Mouse (Mus musculus): ENCODE results near the gene Crcp.

The Crcp gene

DNA sequence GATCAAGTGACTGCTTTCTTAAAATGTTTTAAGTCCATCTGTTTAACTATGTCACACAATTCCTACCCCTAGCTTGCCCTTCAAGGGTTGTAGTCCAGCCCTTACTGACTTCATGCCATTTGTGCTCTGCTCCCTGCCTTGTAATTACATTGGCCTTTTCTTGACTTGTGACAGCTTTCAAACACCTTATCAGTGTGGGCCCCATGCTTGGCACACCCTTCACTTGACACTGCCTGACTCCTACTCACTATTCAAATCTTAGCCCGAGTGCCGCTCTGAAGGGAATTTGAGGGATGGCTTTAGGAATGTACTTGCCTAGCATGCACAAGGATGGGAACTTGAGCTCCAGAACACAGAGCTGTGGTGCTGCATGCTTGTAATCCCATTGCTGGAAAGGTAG lies 68.7 kb downstream of the Crcp start:
- DNase-seq, result no peak

DNA sequence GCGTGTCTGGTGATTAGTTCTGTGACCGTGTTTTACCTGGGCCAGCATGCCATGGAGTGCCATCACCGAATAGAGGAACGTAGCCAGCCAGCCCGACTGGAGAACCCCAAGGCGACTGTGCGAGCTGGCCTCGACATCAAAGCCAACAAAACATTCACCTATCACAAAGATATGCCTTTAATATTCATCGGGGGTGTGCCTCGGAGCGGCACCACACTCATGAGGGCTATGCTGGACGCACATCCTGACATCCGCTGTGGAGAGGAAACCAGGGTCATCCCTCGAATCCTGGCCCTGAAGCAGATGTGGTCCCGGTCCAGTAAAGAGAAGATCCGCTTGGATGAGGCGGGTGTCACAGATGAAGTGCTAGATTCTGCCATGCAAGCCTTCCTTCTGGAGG lies 72.6 kb downstream of the Crcp start:
- DNase-seq, result no peak

DNA sequence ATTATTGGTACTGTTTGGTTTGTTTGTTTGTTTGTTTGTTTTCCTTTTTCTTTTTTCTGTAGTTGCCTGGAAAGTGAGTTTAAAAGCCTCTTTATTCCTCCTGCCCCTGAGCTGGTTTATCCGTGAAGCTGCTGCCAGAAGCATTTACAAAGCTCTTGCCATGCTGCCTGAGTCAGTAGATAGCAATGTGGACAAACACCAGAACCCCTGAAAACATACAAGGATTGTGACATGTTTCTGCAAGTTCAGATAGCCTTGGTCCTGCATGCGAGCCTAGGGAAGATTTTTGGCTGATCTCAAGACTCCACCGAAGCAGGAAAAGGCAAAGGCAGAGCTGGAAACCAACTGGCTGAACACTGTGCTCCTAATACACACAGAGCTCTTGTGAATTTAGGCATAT lies 80.3 kb downstream of the Crcp start:
- DNase-seq, result no peak

Measured in kidney, adult 9 months (tissue).